Mouse (Mus musculus) right cerebral cortex, postnatal 25 days (tissue): Measurements from ENCODE around the gene Pmpca.
A peak's percentile ranks its signal among the peaks of the same experiment; 100 is the strongest.

Experiments used
- DNase-seq: peaks from one replicate; pipeline ENCODE4 v3.0.0; 2022

The Pmpca gene

DNA sequence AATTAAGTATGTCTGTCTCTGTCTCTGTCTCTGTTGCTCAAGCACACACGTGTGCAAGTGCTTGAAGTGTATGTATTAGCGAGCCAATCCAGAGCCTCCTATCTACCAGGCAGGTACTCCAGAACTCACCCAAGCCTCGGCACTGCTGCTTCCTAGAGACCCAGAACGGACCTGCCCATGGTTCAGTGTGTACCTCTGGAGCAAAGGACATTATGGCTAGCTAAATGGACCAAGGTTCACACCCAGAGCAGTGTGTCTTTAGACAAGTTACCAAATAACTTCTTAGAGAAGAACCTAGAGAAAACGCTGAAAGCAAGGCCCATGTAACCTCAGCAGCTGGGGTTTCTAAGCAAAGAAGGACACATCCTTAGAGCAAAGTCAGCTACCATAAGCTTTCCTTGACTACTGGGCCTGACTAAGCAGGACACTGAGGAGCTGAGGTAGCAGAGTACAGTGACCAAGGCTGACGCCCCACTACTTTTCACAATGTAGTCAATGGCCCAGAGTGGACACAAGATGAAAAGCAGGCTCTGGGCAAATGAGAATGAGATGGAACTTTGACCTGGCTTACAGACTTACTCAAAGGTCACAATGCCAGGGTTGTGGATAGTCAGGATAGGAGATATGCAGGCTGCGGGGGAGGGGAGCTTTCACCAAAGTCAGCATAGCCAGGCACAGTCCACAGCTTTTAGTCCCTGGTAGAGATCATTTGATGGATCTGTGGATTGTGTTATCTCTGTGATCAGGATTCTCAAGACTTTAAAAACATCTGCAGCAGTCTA lies 45.8 kb downstream of the Pmpca start:
- DNase-seq, result no peak

DNA sequence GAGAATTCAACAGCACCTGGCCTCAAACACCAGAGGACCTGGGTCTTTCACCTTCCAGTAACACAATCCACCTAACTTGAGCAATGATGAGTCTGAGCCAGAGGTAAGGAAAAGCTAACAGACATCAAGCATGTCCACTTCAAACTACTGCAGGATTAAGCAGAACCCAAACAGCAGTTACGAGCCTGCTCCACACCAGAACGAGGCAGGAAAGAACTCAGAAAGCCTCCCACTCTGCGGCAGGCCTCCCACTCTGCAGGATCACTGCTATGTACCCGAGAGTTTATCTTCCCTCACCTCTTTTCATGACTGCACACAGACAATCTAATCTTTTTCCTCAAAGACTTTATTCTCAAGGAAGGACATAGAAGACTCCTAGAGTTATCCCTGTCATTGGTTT lies 48.1 kb downstream of the Pmpca start:
- DNase-seq, result no peak

DNA sequence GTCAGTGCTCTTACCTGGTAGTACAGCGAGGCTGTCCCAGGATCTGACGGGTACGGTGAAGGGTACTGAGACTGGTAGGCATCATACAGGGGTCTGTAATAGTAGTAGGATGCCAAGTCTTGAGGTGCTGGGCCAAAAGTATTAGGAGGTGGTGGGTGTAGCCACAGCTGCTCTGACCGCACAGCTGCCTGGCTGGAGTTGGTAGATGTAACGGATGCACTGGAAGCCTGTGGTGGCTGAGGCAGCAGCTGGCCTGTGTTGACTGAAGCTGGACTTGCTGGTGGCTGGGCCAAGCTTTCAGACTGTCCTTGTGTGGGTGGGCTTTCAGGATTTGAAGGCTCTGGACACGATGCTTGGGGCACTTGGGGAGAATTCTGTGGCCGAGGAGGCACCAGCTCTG lies 49.2 kb downstream of the Pmpca start:
- no peak for DNase-seq

DNA sequence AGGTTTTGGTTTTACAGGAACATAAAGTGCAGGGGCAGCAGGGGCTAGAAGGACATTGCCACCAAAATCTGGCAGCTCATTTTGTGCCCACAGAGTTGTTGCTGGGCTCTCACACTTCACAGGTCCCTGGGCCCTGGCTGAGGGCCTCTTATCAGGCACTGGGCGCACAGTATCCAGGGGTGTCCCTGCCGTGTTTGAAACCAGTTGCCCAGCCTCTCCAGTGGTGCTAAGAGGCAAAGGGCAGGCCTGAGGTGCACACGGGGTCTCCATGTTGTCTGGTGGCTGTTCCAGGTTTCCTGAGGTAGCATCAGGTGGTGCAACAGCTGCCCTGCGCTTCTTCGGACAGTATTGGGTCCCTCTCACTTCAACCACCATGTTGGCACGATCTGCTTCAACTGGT lies 50.5 kb downstream of the Pmpca start:
- no peak for DNase-seq

DNA sequence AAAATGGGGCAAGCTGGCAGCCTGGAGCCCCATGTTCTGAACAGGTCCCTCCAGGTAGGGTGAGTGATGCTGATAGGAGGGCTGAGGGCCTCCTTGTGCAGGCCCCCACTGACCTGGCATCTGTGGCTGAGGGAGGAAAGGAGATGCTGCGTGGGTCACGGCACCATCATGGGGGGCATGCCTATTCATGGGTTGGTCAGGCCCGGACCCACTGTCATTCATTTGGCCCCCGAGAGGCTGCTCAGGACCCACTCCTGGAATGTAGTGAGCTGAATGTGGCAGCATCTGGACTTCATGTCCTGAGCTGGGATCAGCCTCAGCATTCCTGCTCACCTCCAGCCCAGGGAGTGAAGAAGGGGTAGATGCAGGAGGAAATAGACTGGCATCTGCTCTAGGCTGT lies 52.1 kb downstream of the Pmpca start:
- DNase-seq, result no peak

DNA sequence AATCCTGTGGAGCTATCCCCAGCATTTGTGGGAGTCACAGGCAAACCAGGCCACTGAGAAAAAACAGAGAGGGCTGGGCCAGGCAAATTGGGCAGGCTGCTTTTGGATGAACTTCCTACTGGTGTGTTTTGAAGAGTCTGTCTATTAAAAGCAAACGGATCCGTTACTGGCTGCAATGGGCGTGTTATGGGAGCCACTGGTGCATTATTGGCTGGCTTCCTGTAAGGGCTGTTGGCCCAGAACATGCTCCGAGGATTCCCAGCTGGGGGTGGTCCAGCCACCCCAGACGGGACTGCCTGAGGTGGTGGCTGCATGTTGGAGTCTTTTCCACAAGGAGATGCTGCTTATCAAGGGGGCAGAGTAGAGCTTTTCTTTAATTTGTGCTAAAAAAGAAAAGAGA lies 52.5 kb downstream of the Pmpca start:
- DNase-seq, result no peak

DNA sequence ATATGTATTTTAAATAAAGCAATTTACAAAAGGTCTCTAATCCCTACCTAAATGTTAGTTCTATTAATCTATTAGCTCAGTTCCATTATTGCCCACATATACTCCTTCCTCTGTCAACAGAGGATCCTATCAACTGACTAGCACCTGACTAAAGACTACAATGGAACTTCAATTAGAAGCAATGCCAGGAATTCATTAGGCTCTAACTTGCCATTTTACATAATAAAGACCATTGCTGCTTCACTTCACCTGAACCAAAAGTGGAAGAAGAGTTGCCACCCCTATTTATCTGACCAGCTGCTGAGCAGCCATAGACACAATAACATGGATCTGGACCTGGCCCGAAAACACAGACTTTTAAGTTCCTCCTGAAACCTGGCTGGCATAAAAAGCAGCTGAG lies 53.7 kb downstream of the Pmpca start:
- DNase-seq, result no peak

DNA sequence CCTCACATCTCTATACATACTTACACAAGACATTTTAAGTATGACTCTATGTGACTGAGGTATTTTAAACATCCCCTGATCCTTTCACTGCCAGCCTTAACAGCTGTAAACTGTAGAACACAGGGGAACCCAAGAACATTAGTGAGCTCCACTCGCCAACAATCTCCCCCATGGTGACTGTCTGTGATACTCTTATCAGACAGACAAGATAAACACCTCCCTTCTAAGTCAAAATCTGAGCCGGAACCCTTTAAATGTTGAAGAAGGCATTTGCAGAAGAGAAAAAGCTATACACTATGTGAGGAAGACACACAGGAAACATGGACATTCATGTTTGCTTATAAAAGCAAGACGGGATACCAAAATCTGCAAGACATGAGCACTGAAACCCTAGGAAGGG lies 54.7 kb downstream of the Pmpca start:
- no peak for DNase-seq

DNA sequence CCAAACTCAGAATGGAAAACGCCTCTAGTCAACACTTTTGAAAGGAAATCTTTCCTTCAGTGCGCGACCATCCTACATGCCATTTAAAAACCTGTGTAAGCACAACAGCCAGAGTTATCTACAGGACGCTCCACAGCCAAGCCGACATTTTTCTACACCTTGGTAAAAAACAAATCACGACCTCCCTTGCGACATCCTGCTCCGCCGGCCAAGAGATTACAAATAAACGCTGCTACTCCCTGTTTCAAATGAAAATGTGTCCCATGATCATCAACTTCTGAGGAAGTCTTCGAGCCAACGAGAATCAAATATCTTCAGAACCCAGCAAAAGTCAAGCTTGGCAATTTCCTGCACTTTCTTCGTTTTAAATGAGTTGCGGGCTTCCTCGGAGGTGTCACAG lies 55.2 kb downstream of the Pmpca start:
- no peak for DNase-seq

DNA sequence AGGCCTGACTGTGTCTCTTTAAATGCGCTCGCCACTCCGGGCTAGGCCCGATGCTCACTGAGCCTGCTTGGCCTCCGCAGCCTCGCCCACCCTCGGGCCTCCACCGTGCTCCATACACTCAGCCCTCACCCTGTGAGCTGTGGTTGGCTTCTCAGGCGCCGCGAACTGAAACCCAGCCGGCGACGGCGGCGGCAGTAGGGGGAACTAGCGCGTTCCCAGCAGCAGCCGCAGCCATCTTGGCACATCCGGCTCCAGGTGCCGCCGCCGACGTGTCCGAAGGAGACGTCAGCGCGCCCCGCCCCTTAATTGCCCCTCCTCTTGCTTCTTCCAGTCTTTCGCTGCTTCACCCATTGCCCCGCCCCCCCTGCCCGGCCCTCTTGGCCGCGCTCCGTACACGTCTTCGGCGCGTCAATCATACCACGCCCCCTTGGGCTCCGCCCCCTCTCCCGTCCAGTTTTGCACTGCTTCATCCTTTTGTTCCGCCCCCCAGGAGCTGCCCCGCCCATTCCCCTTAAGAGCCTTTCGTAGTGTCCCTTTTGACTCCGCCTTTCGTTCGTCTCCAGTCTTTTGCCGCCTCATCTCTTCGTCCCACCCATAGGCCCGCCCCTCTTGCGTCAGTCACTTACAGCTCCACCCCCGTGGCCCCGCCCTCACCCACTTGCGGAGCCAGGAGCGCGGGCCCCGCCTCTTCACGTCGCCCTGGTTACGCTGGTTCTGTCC lies 56.0 kb downstream of the Pmpca start, which contains the start of gene Sec16a:
Gene Sec16a (minus strand): TSS at position 271 of the 720 bp plus-strand sequence.
- DNase-seq, result peak; percentile 99

DNA sequence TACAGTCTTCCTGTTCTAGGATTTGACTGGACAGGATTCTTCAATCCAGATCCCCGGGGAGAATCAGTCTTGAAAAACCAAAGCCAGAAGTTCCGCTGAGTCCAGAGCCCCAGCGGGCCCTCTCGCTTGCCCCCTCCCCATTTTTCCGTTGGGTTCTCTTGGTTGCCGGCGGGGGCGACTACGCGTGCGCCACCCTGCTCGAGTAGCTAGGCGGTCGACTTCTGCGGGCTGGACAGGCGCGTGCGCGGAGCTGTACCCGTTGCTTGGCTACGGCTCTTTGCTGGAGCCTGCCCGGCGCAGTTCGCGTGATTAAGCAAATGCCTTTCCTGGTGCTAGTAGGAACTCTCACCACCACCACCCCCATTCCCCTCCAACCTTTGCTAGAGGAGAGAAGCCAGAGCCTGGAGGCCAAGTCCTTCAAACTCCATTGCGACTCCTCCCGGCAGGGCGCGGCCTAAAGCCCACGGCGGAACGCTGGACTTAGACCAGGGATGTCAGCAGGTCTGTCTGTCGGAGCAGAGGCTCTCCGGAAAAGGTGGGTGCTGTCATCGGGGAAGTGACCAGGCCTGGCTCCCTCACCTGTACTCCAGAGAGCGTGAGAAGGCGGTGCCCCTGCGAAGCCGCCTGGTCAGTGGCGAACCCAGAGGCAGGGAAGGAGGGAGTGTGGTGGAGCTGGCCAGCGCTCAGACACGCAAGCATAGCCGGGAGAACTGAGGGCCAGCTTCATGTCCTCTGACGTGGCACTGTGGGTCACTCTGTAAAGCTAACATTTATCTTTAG lies 56.7 kb downstream of the Pmpca start:
- DNase-seq, result peak; percentile 97

DNA sequence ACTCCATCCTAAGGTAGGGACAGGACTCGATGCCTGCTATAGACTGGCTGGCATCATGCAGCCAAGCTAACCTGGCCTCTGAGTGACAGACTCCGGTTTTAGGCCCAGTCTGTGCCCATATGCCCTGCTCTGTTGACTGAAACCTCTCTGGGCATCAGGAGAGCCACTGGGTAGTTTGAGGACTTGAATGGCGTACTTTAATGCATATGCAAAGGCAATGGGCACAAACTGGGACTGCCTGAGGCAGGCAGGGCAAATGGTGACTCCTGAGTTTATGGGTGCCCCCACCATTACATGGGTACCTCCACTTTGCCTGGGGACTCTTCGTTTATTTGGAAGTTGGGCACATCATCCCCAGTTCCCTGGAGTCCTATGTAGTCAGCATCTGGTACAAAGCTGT lies 57.5 kb downstream of the Pmpca start:
- DNase-seq, result no peak
